Mouse (Mus musculus) left cerebral cortex, adult 8-10 months (tissue): ENCODE data around the gene Cnn2. TPM values are rescaled to one million over a fixed set of nuclear protein-coding genes. Genes with fewer than 3 reads are reported as not detected.
A peak's percentile ranks its signal among the peaks of the same experiment; 100 is the strongest.

Source experiments
- DNase-seq, 2 experiments: peaks; one replicate each; pipeline ENCODE4 v3.0.0; 2022; ENCODE audit warnings: low spot score in 2 of 2
- total RNA-seq, 4 experiments: library from RNA; stranded (reverse); gene quantifications; 2 replicates each; pipeline ENCODE4 v1.2.4; 2022

Cnn2 gene
- total RNA-seq, 4 experiments from 2014 or later = 5.4 to 6.7 (median 6.3) TPM

DNA sequence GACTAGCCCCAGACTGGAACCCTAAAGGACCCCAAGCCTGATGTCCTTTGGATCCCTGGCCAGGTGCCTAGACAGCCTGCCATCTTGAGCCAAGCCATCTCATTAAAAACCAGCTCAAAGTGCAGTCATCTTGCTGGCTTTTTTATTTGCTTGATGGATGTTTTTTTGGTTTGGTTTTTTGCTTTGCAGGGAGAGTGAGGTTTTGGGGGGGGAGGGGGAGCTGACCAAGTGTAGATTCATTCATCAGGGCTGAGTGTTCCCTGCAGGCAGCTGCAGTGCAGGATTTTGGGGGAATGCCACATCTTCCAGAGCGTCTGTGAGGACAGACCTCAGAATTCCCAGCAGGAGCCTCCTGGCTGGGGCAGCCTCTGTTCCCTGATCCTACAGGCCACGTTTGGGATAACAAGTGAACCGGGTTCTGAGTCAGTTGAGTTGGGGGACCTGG, 19.2 kb upstream of the Cnn2 start:
- no peak for DNase-seq

DNA sequence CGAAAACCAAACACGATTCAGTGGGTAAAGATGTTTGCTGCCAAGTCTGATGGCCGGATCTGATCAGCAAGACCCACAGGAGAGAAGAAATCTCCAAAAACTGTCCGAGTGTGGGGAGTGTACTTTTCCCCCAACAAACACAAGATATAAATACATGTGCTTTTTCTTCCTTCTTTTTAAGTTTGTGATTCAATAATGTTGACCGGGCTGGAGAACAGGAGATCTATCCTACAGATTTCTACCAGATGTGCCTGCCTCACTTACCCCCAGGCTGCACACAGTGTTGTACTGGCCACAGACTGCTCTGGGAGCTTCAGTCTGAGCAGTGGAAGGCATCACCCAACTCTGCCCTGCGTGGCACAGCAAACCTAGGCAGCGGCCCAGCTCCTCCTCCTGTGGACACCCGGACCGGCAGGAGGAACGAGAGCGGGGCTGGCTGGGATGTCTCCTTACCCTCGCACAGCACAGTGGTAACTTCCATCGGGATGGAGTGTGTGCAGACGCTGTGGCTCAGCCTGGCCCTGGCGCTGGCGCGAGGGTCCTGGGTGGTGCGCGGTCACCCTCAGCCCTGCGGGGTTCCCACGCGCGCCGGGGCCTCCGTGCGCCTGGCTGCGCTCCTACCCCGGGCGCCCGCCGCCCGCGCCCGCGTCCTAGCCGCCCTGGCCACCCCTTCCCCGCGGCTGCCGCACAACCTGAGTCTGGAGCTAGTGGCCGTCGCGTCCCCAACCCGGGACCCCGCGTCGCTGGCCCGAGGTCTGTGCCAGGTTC, 17.8 kb upstream of the Cnn2 start, which contains the start of gene Grin3b:
Gene Grin3b, plus strand, starts transcription at position 301 of the 768 bp plus-strand sequence.
- no peak for DNase-seq

DNA sequence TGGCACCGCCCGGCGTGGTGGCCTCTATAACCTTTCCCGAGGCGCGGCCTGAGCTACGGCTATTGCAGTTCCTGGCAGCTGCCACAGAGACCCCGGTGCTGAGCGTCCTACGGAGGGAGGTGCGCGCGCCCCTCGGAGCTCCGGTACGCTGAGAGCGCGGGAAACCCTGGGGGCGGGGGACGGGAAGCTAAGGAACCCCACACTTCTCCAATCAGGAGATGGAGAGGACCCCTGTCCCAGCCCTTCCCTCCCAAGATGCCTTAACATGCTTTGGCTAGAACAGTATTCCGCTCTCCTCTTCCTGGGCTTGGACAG, 17.2 kb upstream of the Cnn2 start:
- DNase-seq = no peak

DNA sequence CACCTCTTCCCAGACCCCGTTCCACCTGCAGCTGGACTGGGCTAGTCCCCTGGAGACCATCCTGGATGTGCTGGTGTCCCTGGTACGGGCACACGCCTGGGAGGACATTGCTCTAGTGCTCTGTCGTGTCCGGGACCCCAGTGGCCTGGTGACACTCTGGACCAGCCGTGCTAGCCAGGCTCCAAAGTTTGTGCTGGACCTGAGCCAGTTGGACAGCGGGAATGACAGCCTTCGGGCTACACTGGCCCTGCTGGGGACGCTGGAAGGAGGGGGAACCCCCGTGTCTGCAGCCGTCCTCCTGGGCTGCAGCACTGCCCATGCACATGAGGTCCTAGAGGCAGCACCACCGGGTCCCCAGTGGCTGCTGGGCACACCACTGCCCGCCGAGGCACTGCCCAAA, 15.6 kb upstream of the Cnn2 start:
- DNase-seq = no peak

DNA sequence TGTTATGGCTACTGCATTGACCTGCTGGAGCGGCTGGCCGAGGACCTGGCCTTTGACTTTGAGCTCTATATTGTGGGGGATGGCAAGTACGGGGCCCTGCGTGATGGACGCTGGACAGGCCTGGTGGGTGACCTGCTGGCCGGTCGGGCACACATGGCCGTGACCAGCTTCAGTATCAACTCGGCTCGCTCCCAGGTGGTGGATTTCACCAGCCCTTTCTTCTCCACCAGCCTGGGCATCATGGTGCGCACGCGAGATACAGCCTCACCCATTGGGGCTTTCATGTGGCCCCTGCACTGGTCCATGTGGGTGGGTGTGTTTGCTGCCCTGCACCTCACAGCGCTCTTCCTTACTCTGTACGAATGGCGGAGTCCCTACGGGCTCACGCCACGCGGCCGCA, 14.3 kb upstream of the Cnn2 start:
- no peak for DNase-seq

DNA sequence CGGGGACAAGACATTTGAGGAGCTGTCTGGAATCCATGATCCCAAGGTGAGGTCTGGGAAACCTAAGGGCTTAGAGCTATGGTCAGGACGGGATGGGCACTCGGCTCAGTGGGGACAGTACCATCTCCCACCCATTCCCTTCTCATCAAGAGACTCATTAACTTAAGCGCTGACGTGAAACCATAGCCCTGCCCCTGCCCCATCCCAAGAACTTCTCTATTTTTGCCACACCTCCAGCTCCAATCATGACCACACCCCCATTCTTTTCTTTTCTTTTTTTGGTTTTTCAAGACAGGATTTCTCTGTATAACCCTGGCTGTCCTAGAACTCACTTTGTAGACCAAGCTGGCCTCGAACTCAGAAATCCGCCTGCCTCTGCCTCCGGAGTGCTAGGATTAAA, 13.7 kb upstream of the Cnn2 start:
- DNase-seq = no peak

DNA sequence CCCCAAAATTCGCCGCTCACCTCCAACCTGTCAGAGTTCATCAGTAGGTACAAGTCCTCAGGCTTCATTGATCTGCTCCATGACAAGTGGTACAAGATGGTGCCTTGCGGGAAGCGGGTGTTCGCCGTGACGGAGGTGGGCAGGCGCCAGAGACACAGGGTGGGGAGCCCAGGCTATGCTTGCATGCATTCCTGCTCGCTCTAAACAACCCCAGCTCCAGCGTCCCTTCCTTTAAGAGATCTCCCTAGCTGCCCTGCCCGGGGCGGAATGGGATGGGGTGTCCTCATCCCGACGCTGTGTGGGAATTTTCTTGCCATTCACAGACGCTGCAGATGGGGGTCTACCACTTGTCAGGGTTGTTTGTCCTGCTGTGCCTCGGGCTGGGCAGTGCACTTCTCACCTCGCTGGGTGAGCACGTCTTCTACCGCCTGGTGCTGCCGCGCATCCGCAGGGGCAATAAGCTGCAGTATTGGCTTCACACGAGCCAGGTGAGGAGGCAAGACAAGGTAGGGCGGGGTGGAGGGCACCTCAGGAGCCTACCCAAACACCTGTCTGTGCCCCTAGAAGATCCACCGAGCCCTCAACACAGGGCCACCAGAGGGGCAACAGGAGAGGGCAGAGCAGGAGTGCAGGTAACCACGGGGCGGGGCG, 12.2 kb upstream of the Cnn2 start:
- no peak for DNase-seq

DNA sequence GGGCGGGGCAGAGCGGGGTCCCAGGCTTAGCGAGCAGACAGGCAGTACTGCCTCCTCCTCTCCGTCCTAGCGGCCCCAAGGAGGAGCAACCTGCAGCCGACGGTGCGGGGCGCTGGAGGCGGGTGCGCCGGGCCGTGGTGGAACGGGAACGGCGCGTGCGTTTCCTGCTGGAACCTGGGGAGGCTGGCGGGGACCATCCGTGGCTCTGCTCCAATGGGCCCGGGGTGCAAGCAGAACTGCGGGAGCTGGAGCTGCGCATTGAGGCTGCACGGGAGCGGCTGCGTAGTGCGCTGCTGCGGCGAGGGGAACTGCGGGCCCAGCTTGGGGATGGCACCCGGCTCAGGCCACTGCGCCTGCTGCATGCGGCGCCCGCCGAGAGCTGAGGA, 11.7 kb upstream of the Cnn2 start:
- no peak for DNase-seq

DNA sequence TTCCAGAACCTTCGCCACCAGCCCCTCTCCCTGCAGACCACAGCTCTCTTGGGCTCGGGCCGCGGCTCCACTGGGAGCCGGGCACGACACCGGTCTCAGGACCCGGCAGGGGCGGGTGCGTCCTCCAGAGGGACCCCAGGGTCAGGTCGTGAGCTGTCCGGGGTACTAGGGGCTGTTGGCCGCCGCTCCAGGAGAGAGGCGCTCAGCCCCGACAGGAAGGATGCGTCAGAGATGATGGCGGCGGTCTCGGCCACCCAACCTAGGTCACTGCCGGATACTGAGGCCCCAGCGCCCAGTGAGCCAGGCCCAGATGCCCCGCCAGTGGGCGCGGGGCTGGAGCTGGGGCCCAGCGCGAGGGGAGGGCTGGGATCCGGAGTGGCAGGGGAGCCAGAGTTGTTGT, 11.1 kb upstream of the Cnn2 start:
- DNase-seq = no peak

DNA sequence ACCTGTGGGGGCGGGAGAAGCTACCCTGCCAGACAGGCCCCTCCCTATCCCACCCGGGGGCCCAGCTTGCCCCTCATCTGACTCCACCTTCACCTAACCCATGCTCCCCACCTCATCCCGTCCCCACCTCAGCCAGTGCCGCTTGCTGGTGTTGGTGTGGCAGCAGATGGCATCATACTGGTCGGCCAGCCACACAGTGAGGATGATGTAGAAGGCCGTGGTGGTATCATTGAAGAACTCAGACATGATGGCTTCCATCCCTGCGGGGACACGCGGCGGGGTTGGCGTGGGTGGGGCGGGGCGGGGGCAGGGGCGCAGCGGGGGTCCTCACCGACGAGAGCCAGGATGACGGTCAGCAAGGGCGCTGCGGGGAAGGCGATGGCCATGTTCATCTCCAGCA, 10.3 kb upstream of the Cnn2 start:
- no peak for DNase-seq

DNA sequence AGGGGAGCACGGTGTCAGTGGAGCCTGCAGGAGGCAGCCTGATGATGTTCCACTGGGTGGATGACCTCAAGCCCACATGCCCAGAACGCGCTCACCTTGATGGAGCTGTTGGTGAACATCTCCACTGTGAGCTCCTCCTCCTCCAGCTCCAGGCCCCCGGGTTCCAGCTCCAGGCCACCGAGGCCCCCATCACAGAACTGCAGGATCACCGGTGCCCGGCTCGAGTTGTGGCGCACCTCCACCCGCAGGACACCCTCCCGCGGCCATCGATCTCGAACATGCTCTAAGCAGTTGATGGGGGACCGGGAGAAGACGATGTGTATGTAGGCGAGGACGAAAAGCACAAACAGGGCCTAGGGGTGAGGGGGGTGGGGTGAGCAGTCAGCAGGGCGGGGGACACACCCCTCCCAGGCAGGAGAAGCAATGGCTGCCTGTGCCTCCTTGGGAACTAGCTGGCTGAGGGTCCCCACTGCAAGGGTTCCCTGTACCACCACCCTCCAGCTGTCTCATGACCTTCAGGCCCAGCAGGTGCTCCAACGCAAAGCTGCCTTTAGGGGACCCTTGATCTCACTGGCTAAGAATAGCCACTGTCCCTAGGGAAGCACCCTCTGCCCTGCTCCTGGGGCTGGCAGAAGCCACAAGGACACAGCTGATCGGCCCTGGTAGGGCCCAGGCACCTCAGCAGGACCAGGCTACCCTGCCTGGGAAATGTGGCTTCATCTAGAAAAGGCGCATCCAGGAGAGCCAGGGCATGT, 8.8 kb upstream of the Cnn2 start:
- DNase-seq = no peak

DNA sequence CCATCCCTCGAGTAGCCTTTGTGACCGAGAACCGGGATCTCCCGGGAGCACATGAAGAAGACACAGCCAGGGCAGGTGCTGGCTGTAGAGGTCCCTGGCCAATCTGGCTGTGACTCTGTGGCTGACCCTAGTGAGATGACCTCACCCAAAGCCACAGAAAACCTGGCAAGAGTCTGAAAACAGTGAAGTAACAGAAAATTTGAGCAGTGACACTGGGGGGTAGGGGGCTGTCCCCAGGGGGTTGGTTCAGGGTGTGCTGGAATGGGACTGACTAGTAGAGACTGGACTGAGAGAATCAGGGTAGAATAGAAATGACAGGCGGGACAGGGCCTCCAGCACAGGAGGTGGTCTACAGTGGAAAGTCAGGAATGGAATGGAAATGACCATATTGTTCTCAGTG, 5.2 kb upstream of the Cnn2 start:
- no peak for DNase-seq

DNA sequence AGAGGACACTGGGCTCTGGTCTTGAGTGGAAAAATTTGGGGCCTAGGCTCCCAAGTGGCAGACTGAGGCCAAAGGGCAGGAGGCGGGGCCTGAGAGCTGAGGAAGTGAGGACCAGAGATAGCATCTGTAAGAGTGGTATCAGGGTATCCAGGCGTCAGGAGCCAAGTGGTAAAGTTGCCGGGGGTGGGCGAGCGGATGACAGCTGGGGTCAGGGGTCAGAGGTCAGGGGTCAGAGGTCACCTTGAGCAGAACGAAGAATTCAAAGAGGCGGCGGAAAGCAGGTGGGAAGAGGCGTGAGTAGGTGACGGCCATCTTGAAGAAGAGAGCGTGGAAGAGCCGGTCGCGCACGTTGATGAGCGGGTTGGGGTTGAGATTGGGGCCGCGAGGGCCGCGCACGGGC, 4.7 kb upstream of the Cnn2 start:
- DNase-seq = peak; percentile 67 to 82

DNA sequence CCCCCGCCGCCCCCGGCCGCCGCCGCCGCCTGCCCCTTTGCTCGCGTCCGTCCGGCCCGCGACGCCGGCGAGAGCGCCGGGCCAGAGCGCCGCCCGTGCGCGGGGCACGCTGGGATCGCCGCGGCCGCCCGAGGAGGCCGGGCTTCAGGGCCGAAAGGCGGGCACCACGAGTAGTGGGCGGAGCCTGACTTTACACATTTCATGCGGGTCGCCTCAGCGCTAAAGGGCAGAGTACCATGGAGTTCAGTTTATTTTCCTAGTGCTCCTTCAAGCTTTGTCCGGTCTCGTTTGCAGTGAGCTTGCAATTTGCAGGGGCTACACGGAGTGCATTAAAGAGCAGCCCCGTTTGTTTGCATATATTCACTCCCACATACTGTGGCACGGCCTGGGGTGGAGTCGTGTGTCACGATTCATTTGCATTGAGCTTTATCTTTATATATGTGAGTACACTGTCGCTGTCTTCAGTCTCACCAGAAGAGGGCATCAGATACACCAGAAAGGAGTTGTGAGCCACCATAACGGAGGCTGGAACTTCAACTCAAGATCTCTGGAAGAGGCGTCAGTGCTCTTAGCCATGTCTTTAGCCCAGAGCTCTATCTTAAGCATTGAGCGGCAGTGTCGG, 4.1 kb upstream of the Cnn2 start, which contains the start of gene Tmem259:
Gene Tmem259, minus strand, starts transcription at position 136 of the 622 bp plus-strand sequence.
- peak; percentile 70 to 84 for DNase-seq

DNA sequence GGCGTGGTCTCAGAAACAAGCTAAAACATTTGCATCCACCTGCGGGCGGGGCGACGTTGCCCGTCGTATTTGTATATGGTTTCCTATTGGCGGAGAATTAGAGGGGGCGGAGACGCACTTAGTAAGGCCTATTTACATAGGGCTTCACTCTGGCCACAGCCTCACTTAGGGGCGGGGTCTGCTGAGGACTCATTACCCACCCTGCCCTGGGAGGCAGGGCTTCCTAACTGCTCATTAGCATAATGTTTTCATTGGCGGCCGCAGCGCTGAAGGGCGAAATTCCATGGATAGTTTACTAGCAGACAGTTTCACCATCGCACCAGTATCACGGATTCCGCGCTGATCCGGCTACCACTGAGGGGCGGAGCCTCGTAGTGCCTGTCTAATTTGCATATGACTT, 3.5 kb upstream of the Cnn2 start:
- DNase-seq = peak; percentile 93 to 99

DNA sequence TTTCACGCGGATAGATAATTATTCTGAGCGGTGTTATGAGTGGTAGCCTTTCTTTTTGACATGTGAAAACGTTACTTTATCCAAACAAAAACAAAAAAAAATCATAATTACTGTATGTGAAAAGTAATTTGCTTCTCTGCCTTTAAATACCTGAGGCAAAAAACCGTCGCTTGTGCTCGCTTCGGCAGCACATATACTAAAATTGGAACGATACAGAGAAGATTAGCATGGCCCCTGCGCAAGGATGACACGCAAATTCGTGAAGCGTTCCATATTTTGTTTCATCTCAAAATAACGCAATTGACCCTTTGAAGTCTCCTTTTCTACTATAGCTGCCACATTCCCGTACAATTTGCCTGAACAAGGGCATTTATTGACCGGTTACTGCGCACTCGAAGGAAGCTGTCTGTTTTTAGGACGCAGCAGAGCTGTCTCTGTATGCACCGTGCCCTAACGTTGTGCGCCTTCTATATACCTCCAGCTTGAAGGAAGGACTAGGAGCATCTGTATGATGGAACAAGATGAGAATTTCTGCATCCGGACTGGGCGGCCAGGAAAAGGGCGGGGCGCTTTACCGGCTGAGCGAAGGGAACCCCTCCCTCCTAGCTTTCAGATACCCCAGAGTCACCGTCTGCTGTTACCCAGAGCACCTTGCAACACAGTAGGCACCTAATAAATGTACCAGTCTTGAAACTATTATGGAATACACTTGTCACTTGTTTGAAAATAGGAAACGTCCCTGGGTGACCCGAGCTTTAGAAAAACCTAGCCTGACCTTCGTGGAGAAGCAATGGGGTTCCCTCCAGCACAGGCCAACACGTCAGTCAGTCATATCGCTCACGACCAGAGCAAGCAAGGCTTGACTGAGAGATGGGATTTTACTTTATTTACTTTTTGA, 2.8 kb upstream of the Cnn2 start:
- DNase-seq = peak; percentile 63 to 71

DNA sequence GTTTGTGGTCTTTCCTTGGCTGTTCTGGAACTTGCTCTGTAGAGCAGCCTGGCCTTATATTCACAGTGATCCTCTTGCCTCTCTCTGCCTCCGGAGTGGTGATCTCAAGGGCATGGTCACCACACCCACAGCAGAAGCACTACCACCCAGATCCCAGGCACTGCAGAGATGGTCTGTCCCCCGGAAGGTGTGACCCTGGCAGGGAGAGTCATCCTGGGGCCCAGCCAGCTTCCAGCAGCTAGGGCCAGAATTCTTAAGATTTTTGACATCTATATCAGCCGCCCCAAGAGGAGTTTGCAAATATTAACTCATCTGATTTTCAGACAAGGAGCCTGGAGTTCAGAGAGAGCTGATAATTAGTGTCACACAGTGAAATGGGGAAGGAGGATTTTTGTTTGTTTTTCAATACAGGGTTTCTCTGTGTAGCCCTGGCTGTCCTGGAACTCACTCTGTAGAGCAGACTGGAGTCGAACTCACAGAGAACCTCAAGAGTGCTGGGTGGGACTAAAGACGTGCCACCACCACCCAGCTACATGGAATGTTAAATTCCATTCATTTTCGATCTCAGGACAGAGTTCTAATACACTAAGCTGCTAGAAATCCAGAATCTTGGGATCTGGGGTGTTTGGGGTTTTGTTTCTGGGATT, 2.0 kb upstream of the Cnn2 start:
- DNase-seq = no peak

DNA sequence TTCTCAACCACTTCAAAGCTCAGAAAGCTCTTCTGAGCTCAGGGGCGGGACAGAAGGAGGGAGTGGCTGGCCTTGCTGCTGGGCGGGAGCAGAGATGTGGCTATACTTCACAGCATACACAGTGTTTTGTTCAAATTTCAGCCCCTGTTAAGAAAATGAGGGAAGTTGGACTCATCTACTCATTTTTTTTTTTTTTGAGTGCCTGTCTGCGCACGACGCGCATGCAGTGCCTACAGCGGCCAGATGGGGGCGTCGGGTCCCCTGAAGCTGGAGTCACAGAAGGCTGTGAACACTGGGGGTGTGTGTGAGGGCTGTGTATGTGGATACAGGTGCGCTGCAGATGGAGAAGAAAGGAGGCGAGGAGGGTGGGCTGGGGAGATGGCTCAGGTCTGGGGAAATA, 1.4 kb upstream of the Cnn2 start:
- DNase-seq = peak; percentile 68 to 78

DNA sequence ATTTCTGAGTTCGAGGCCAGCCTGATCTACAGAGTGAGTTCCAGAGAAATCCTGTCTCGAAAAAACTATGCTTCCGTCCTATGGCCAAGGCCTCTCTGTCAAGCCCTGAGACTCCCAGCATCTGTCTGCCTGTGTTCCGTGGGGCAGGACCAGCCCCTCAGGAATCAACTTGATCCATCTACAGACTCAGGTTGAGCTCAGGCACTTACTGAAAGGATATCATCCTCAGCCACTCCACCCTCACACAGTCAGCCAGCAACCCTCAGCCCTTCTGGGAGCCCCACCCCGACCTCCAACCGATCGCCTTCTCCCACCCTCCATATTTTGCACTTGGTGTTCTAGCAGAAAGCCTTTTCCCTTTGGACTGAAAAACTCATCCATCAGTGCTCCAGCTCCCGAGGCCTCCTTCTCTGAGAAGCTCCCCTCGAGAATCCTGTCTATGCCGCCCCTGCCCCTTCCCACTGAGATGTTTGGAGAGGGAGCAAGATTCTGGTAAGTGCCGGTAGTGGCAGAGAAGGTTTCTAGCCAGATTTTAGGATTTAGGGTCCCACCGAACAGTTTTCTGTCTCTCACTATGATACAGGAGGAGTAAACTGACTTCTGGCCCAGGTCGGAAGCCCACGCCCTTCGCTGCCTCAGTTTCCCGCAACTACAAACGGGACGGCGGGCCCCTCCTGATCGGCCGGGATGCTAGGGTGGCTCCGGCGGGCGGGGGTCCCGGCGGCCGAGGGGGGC, 446 bp upstream of the Cnn2 start:
- no peak for DNase-seq
